Mouse (Mus musculus) ES-E14 (cell line): ENCODE measurements around the gene Flot2. TPM values are rescaled to one million over a fixed set of nuclear protein-coding genes. Genes with fewer than 3 reads are reported as not detected.

ENCODE experiments used
- DNase-seq: peaks from one replicate; pipeline ENCODE4 v3.0.0-alpha.2; 2013; ENCODE audit warnings: low read depth, low spot score
- H3K27ac ChIP-seq: 2 replicates; pipeline ENCODE4 v1.5.1; 2012; ENCODE audit warnings: low read depth, mild to moderate bottlenecking, low read length, moderate library complexity, mixed read lengths; ENCODE audit not compliant: poor library complexity, insufficient read depth, severe bottlenecking
- H3K36me3 ChIP-seq: 2 replicates; pipeline ENCODE4 v1.6.1; 2012; ENCODE audit warnings: mild to moderate bottlenecking, low read length, moderate library complexity, mixed read lengths; ENCODE audit not compliant: control insufficient read depth, poor library complexity, insufficient read depth, severe bottlenecking
- H3K4me1 ChIP-seq, 2 experiments: fragments of 150-350 bp in 1 of 2; sonication (generic) in 1 of 2; 2 replicates each; pipeline ENCODE4 v1.6.1; 2012; ENCODE audit warnings: low read length in 2 of 2, mild to moderate bottlenecking in 1 of 2, mixed read lengths in 1 of 2; ENCODE audit not compliant: control insufficient read depth in 2 of 2, insufficient read depth in 2 of 2, poor library complexity in 1 of 2
- H3K4me3 ChIP-seq, 2 experiments: fragments of 150-350 bp in 1 of 2; sonication (generic) in 1 of 2; 2 replicates each; pipeline ENCODE4 v1.5.1; 2012; ENCODE audit warnings: low read length in 2 of 2, low read depth in 1 of 2, mild to moderate bottlenecking in 1 of 2, mixed read lengths in 1 of 2; ENCODE audit not compliant: insufficient read depth in 1 of 2, poor library complexity in 1 of 2, severe bottlenecking in 1 of 2
- H3K9ac ChIP-seq: 2 replicates; pipeline ENCODE4 v1.6.1; 2012; ENCODE audit warnings: low read depth, mild to moderate bottlenecking, low read length, mixed read lengths; ENCODE audit not compliant: poor library complexity, insufficient read depth, severe bottlenecking
- H3K9me3 ChIP-seq: fragments of 150-350 bp; sonication (generic); 2 replicates; pipeline ENCODE4 v1.6.1; 2012; ENCODE audit warnings: low read depth, mild to moderate bottlenecking, low read length; ENCODE audit not compliant: control insufficient read depth, insufficient read depth
- CHD2 ChIP-seq: IDR thresholded peaks from 2 replicates; pipeline ENCODE4 v1.6.1; 2014; ENCODE audit warnings: mild to moderate bottlenecking, low read depth, low read length, inconsistent platforms
- HCFC1 ChIP-seq: IDR thresholded peaks from 2 replicates; pipeline ENCODE4 v1.6.1; 2012; ENCODE audit warnings: low read length, inconsistent platforms, borderline replicate concordance; ENCODE audit not compliant: insufficient read depth
- MAFK ChIP-seq: IDR thresholded peaks from 2 replicates; pipeline ENCODE4 v1.6.1; 2014; ENCODE audit warnings: mild to moderate bottlenecking, low read depth, low read length, inconsistent platforms; ENCODE audit not compliant: insufficient read depth
- ZC3H11A ChIP-seq: IDR thresholded peaks from 2 replicates; pipeline ENCODE4 v1.6.1; 2012; ENCODE audit warnings: low read depth, mild to moderate bottlenecking, inconsistent platforms, low read length, borderline replicate concordance
- ZNF384 ChIP-seq: IDR thresholded peaks from 2 replicates; pipeline ENCODE4 v1.6.1; 2012; ENCODE audit warnings: low read depth, low read length, inconsistent platforms
- in situ Hi-C, 2 experiments: fragments of 600-800 bp; cut with MboI; formaldehyde crosslinking; loops; one replicate each; pipeline ENCODE4 v1.15.1; 2025; ENCODE audit warnings: low sequenced_read_pairs in 2 of 2, inconsistent platforms in 1 of 2; ENCODE audit not compliant: unreplicated experiment in 2 of 2
- total RNA-seq: library from RNA; depleted of rRNA; stranded (reverse); fragments of 300-350 nt; gene quantifications from 2 replicates; pipeline ENCODE4 v1.2.3, GENCODE M21; 2012

Gene Flot2
- total RNA-seq, 1 experiment = 31.9 TPM

- Histone ChIP-seq H3K4me3 (no peak overlapping the region), H3K27ac (no peak overlapping the region), H3K4me1 (peaks cover 0 to 4% of the 10 kb centered on the region in 2 experiments; a peak in 1 of 4 replicates), H3K9me3 (no peaks in the 10 kb centered on the region), H3K36me3 (no peaks in the 10 kb centered on the region), H3K9ac (no peak overlapping the region)
- no peak for DNase-seq
- TF ChIP-seq ZNF384 = no peak
- TF ChIP-seq ZC3H11A = no peak
- TF ChIP-seq MAFK = no peak
- TF ChIP-seq HCFC1 = no peak
- no peak for TF ChIP-seq CHD2
- in situ Hi-C loops = no loop called here
Measured at GRCm38 (mm10) chr11:78067566-78067965, 29.8 kb downstream of the Flot2 start.

- no peaks in the 10 kb centered on the region for H3K9me3 ChIP-seq
- no peak overlapping the region for H3K4me3 ChIP-seq
- no peak for DNase-seq
- in situ Hi-C loops = no loop called here
- H3K27ac ChIP-seq = no peak overlapping the region
- peaks cover 8% of the 10 kb centered on the region for H3K36me3 ChIP-seq
- peaks cover 0 to 7% of the 10 kb centered on the region in 2 experiments; a peak in 1 of 4 replicates for H3K4me1 ChIP-seq
- TF ChIP-seq ZNF384 (no peak), ZC3H11A (no peak), HCFC1 (no peak), MAFK (no peak), CHD2 (no peak)
- H3K9ac ChIP-seq = no peak overlapping the region
Measured at GRCm38 (mm10) chr11:78069130-78069529, 31.4 kb downstream of the Flot2 start.

GRCm38 (mm10) chr11:78069646-78070045 is 31.9 kb downstream of the Flot2 start:
- H3K36me3 ChIP-seq = peaks cover 12% of the 10 kb centered on the region
- no peak overlapping the region for H3K4me3 ChIP-seq
- no peak for DNase-seq
- H3K4me1 ChIP-seq = peaks cover 0 to 7% of the 10 kb centered on the region in 2 experiments; a peak in 1 of 4 replicates
- in situ Hi-C loops = no loop called here
- H3K9ac ChIP-seq = no peak overlapping the region
- H3K9me3 ChIP-seq = no peaks in the 10 kb centered on the region
- no peak overlapping the region for H3K27ac ChIP-seq
- TF ChIP-seq ZC3H11A (no peak), MAFK (no peak), ZNF384 (no peak), CHD2 (no peak), HCFC1 (no peak)

GRCm38 (mm10) chr11:78071938-78072337 is 34.2 kb downstream of the Flot2 start:
- Histone ChIP-seq H3K4me3 (no peak overlapping the region), H3K4me1 (peaks cover 0 to 7% of the 10 kb centered on the region in 2 experiments; a peak in 1 of 4 replicates), H3K27ac (no peak overlapping the region), H3K9me3 (no peaks in the 10 kb centered on the region), H3K9ac (no peak overlapping the region), H3K36me3 (peaks cover 17% of the 10 kb centered on the region)
- TF ChIP-seq MAFK (no peak), ZNF384 (no peak), HCFC1 (no peak), CHD2 (no peak), ZC3H11A (no peak)
- no peak for DNase-seq
- in situ Hi-C loops = no loop called here
